Mouse (Mus musculus) cerebral cortex, adult 2 months (tissue): ENCODE data around the gene Nup93.

Experiments
- WGBS: fragments of 180-500 bp; shearing (Covaris S2); methylation state at CpG from one replicate; pipeline ENCODE4 v1.1.7; 2018; 5-methylcytosine and 5-hydroxymethylcytosine counted together

Nup93 gene

DNA sequence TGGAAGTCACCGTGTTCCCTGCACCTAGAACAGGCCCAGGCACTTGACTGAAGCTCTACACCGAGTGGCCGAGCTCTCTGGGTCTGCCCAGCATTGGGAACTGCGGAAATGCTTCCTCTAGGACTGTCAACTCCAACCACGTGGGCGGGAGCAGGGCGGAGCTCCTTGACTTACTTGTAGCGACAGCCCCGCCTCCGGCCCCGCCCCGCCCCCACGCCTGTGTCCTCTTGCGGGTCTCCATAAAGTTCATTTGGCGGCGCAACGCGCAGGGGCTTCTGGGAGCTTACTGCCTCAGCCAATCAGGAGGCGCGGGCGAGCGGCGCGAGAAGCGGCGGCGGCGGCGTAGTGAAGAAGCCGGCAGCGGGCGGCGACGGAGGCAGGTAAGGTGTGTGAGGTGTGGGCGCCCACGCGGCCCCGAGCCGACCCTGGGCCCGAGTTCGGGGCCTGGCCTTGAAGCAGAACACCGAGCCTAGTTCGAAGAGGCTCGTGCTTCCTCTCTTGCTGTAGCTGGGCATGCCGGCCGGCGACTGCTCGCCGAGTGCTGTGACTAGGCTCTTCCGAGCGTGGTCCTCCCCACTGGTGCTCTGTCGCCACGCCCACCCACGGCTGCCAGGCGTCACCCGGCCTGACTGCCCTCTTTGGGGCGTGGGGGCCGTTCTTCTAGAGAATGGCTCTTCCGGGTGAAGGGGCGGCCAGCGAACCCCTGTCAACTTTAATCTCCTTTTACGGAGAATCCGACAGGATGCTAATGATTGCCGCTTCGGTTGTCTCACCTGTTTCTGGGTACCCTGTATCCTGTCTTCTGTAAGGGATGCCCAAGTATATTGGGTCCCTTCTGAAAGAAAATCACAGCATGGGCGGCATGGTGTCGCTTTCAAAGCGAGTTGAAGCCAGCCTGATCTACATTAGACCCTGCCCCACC, at the start of gene Nup93:
Gene Nup93 (plus strand): TSS at position 313 of the 922 bp plus-strand sequence.
- WGBS, result under 1% methylated on average over 68 of the region's 68 CpGs

DNA sequence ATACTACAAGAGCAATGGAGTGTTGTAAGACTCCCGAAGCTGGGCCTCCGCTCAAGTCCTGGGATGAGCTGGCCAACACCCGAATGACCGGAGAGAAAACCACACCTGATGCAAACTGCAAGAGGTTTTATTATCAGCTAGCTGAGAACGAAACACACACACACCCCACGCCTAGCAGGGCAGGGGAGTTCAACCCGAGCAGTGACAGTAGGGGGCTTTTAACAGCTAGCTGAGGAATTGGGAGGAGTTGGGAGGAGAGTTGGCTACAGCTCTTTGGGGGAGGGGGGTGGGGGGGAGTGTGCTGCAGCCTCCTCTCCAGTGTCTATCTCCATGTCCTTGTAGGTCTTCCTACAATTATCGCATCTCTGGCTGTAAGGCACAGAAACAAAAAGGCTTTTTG, 48.6 kb upstream of the Nup93 start:
- WGBS, result 79% methylated on average over 8 of the region's 8 CpGs

DNA sequence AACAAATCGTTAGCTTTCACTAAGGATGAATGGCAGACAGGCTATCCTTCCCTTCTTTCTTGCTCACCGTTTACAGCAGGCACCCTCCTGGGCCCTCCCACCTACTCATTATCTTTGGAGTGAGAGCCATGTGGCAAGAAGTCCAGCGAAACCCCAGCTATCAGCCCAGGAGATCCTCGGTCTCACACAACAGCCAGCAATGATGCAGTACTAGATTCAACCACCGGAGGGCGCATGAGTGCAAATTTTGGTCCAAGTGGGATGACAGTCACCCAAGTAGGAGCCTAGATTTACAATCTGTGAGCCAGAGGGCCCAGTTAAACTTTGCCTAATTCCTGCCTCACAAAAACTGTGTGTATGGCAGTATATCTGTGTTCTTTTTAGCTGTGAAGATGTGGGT, 47.1 kb upstream of the Nup93 start:
- WGBS, result 2% methylated on average over 6 of the region's 6 CpGs

DNA sequence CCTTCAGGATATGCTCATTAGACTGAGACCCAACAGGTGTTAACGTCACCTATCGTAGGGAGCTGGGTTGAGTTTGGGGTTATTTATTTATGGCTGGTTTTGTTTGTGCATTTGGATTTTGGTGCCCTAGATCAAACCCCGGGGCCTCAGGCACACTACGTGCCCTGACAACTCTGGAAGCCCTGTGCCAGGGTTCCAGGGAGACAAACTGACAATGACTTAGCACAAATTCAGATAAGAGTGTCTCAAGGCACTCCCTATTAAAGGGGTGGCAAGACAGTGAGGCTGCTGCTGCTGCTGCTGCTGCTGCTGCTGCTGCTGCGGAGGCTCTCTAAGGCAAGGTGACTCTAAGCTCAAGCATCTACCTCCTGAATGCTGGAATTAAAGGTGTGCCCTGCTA, 44.8 kb upstream of the Nup93 start:
- over 99% methylated on average over 5 of the region's 5 CpGs for WGBS

- WGBS, result 36% methylated on average over 10 of the region's 10 CpGs
Measured at GRCm38 (mm10) chr8:94171321-94171755, 43.0 kb upstream of the Nup93 start.

DNA sequence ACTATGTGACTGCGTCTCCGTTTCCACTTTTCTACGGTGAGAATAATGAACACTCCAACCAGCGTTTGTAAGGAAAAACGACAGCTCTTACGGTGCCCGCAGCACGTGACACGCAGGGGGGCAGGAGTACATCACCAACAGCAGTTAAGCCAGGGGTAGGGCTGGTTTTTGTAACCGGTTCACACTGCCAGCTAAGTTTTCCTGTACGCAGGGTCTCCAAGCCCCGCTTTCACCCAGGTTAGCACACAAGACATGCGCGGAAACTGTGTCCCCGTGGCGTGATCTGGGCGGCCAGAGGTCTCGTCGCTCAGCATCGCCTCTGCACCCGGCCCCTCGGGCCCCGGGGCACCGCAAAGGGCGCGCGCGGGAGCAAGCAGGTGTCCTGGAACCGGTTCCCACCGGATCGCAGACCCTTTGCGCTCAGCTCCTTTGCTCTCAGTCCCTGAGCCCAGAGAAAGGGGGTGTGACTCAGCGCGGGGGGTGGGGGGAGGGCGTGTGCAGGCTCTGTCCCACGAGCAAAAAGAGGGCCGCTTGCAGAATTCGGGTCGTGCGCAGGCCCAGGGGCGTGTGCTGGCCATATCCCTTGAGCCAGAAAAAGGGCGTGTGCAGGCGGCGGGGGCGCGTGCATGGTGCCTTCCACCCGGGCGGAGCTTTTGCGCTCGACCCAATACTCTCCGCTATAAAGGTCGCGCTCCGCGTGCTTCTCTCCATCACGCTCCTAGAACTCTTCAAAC, 42.1 kb upstream of the Nup93 start, which contains the start of gene Mt2:
Gene Mt2 (plus strand): TSS at position 590 of the 734 bp plus-strand sequence.
- under 1% methylated on average over 56 of the region's 56 CpGs for WGBS

- 5% methylated on average over 39 of the region's 39 CpGs for WGBS
Measured at GRCm38 (mm10) chr8:94172809-94173732, 41.3 kb upstream of the Nup93 start.

DNA sequence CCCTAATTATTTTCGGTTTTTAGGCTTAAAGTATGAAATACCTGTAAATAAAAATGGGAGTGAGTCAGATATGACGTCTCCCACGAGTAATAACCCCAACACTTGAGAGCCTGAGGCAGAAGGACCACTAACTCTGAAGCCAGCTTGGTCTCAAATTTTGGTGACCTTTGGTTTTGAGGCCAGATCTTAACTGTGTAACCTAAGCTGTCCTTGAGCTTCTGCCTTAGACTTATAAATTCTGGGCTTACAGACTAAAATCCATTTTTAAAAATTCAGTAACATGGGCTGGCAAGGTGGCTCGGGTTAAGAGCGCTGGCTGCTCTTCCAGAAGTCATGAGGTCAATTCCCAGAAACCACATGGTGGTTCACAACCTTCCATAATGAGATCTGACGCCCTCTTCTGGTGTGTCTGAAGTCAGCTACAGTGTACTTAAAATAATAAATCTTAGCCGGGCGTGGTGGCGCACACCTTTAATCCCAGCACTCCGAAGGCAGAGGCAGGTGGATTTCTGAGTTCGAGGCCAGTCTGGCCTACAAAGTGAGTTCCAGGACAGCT, 40.4 kb upstream of the Nup93 start:
- WGBS, result 75% methylated on average over 11 of the region's 11 CpGs

- WGBS, result 58% methylated on average over 7 of the region's 7 CpGs
Measured at GRCm38 (mm10) chr8:94174619-94175213, 39.6 kb upstream of the Nup93 start.

DNA sequence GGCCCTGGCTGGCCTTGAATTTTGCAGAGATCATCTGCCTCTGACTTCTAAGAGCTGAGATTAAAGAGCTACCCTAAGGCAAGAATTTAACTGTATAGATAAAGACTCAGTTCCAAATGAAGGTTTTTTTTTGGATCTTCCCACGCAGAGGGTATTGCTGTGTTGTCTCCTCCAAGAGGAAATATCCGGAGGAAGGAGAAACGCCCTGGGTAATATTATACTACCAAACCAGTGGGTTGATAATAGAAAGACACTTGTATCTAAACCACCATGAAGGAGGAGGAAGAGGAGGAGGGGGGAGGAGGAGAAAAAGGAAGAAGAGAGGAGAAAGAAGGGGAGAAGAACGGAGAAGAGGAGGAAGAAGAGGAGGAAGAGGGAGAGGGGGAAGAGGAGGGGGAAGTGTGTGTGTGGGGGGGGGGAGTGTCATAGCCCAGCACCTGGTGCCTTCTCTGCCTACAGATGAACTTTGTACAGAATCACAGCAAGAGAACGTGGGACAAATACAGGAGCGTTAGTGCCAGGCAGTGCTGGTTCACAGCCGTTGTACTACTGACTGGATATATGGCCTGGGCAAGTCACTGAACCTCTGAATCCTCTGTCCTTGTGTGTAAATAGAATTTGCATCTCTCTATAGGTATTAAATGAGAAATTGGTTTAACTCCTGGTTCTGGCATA, 36.5 kb upstream of the Nup93 start:
- 55% methylated on average over 7 of the region's 7 CpGs for WGBS

DNA sequence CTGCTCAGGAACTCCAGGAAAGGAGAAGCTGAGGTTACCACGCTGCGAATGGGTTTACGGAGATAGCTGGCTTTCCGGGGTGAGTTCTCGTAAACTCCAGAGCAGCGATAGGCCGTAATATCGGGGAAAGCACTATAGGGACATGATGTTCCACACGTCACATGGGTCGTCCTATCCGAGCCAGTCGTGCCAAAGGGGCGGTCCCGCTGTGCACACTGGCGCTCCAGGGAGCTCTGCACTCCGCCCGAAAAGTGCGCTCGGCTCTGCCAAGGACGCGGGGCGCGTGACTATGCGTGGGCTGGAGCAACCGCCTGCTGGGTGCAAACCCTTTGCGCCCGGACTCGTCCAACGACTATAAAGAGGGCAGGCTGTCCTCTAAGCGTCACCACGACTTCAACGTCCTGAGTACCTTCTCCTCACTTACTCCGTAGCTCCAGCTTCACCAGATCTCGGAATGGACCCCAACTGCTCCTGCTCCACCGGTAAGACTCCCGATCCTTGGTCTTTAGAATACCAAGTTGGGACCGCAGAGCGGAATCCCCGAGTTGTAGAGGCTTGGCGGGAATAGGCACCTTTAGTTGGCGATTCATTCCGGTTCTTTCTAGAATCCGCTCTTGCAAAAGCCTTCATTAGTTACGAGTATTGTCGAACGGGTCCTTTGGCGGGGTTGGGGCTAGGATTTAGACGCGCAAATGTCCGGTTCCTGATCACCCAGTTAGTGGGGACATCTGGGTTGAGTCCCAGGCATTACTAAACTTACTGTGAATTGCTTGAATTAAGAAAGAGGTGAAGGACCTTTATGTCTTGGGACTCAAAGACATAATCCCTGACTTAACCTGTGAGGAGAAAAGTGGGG, 35.3 kb upstream of the Nup93 start, which contains the start of gene Mt1:
Gene Mt1 (plus strand): TSS at position 226 of the 856 bp plus-strand sequence.
- WGBS, result under 1% methylated on average over 50 of the region's 50 CpGs

- whole genome bisulfite sequencing, result 15% methylated on average over 25 of the region's 25 CpGs
Measured at GRCm38 (mm10) chr8:94179713-94180560, 34.4 kb upstream of the Nup93 start.

DNA sequence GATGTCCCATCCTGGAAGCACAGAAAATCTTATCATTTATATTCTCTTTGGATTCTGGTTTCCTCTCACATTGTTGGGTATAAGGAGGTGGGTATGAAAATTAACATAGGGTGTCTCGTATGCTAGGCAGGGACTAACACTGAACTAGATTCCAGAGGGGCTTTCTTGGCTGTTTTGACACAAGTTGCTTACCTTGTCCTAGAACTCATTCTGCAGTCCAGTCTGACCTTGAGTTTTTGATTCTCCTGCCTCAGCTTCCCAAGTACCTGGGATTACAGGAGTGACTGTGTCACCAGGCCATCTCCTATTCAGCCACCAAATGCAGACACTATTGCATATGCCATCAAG, 33.8 kb upstream of the Nup93 start:
- WGBS, result 86% methylated on average over 1 of the region's 1 CpGs

- 80% methylated on average over 13 of the region's 13 CpGs for WGBS
Measured at GRCm38 (mm10) chr8:94182055-94182929, 32.1 kb upstream of the Nup93 start.

GRCm38 (mm10) chr8:94183117-94183516, 31.2 kb upstream of the Nup93 start:
- whole genome bisulfite sequencing, result under 1% methylated on average over 16 of the region's 16 CpGs

DNA sequence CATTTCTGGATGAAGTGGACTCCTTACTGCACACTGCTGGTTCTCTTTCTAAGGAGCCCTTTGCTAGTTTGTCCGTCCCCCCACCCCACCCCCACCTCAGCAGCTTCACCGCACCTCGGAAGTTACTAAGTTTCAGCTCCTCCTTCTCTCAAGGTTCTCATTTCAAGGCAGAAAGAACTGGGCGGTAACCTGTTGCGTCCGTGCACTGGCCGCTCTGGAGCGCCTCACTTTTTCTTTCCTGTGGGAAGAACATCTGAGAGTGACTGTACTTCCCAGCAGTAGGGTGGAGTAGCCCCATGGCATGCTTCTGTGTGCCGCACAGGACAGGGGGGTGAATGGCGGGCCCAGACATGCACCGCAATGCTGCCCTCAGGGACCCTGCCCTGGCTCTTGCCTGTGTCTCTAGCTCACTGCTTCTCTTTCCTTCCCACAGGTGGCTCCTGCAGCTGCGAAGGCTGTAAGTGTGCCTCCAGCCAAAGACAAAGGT, 30.0 kb upstream of the Nup93 start:
- 64% methylated on average over 12 of the region's 12 CpGs for WGBS

DNA sequence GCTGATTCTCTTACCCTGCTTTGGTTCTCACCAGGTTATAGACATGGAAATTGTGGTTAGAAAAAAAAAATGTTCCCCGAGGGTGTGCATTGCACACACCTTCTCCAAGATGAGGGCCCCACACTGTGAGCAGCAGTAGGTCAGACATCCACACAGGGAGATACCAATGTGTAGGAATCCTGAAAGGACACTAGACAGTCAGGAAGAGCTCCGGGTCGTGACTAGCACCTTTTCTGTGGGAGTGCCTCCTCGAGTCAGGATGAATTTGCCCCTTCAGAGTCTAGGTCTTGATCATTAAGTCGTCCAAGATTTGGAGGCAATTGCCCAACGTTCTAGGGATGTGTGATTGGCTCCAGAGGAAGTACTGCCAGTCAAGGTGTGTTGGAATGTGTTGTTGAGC, 28.6 kb upstream of the Nup93 start:
- WGBS, result 87% methylated on average over 6 of the region's 6 CpGs
